Mouse (Mus musculus): ENCODE measurements at regions not wholly inside any gene's neighbourhood (a gene's known extent, or its start where the extent isn't known, plus 50 kb on each side); places are given as distances from the start of the nearest gene placed in this dataset.
"Not testable (repeated sequence)": the region's sequence is repeated elsewhere in the genome, so short reads cannot be mapped to it uniquely, and the experiment has no call there.

- TF ChIP-seq CTCF (IDR thresholded peaks at IDR 0.05; ENCODE audit: low read depth, low read length) (no peak), POLR2A (IDR thresholded peaks at IDR 0.05; ENCODE audit: borderline replicate concordance, low read depth, low read length) (no peak)
- H3K4me1 ChIP-seq (ENCODE audit: control insufficient read depth, insufficient read depth, low read length) = no peaks in the 10 kb centered on the region
- no peak overlapping the region for H3K4me3 ChIP-seq (ENCODE audit: insufficient read depth, low read length)
- no peak overlapping the region for H3K27ac ChIP-seq (ENCODE audit: insufficient read depth, low read depth, low read length)
Measured at GRCm38 (mm10) chr17:16395193-16395612, 564.4 kb upstream of the Rgmb start.

GRCm38 (mm10) chr17:16374855-16375221 lies 544.0 kb upstream of the Rgmb start:
- H3K4me1 ChIP-seq (ENCODE audit: control insufficient read depth, insufficient read depth, low read length); H3K27ac ChIP-seq (ENCODE audit: insufficient read depth, low read depth, low read length); H3K4me3 ChIP-seq (ENCODE audit: insufficient read depth, low read length): not testable (repeated sequence)

GRCm38 (mm10) chr17:16374119-16374854 lies 543.4 kb upstream of the Rgmb start:
- H3K27ac ChIP-seq (ENCODE audit: insufficient read depth, low read depth, low read length); H3K4me3 ChIP-seq (ENCODE audit: insufficient read depth, low read length); H3K4me1 ChIP-seq (ENCODE audit: control insufficient read depth, insufficient read depth, low read length): not testable (repeated sequence)

GRCm38 (mm10) chr17:16372976-16373375 lies 542.1 kb upstream of the Rgmb start:
- no peak for TF ChIP-seq POLR2A (IDR thresholded peaks at IDR 0.05; ENCODE audit: borderline replicate concordance, low read depth, low read length)
- TF ChIP-seq CTCF (IDR thresholded peaks at IDR 0.05; ENCODE audit: low read depth, low read length) = no peak
- Histone ChIP-seq H3K4me3 (ENCODE audit: insufficient read depth, low read length) (no peak overlapping the region), H3K4me1 (ENCODE audit: control insufficient read depth, insufficient read depth, low read length) (no peaks in the 10 kb centered on the region), H3K27ac (ENCODE audit: insufficient read depth, low read depth, low read length) (no peak overlapping the region)

DNA sequence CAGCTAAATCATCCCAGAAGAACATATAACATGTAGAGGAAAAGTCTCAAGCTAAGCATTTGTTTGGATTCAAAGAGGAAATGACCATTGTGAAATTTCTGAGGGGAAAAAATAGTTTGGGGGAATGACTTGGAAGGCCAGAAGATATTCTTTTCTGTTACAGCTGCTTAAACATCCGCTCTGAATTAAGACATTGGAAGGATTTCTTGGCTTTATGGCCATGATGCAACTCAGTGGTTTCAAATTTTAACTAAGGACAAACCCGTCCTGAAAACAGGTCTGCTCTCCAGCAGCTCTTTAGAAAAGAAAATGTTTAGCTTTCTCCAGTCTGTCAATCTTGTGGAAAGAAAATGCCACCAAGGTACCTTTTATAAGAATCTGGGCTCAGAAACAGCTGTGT lies 513.2 kb upstream of the Rgmb start:
- Histone ChIP-seq H3K4me3 (ENCODE audit: insufficient read depth, low read length) (no peak overlapping the region), H3K27ac (ENCODE audit: insufficient read depth, low read depth, low read length) (peak overlapping the region; percentile 91), H3K4me1 (ENCODE audit: control insufficient read depth, insufficient read depth, low read length) (peaks cover 24% of the 10 kb centered on the region)
- TF ChIP-seq POLR2A (IDR thresholded peaks at IDR 0.05; ENCODE audit: borderline replicate concordance, low read depth, low read length) (no peak), CTCF (IDR thresholded peaks at IDR 0.05; ENCODE audit: low read depth, low read length) (no peak)

GRCm38 (mm10) chr17:16342785-16343184 lies 511.9 kb upstream of the Rgmb start:
- Histone ChIP-seq H3K4me1 (ENCODE audit: control insufficient read depth, insufficient read depth, low read length) (peaks cover 24% of the 10 kb centered on the region), H3K27ac (ENCODE audit: insufficient read depth, low read depth, low read length) (peak overlapping the region; percentile 47; the same call in 1 of the 2 replicates)
- TF ChIP-seq CTCF (IDR thresholded peaks at IDR 0.05; ENCODE audit: low read depth, low read length) = no peak
- no peak for TF ChIP-seq POLR2A (IDR thresholded peaks at IDR 0.05; ENCODE audit: borderline replicate concordance, low read depth, low read length)

GRCm38 (mm10) chr17:16339720-16340470 lies 509.1 kb upstream of the Rgmb start:
- H3K4me1 ChIP-seq (ENCODE audit: control insufficient read depth, insufficient read depth, low read length) = peaks cover 24% of the 10 kb centered on the region
- H3K27ac ChIP-seq (ENCODE audit: insufficient read depth, low read depth, low read length) = no peak overlapping the region
- H3K4me3 ChIP-seq (ENCODE audit: insufficient read depth, low read length) = no peak overlapping the region
- no peak for TF ChIP-seq CTCF (IDR thresholded peaks at IDR 0.05; ENCODE audit: low read depth, low read length)
- TF ChIP-seq POLR2A (IDR thresholded peaks at IDR 0.05; ENCODE audit: borderline replicate concordance, low read depth, low read length) = no peak

More at GRCm38 (mm10) chr17:16342785-16343184, 511.9 kb upstream of the Rgmb start:
- no peak overlapping the region for H3K4me3 ChIP-seq (ENCODE audit: insufficient read depth, low read length)

DNA sequence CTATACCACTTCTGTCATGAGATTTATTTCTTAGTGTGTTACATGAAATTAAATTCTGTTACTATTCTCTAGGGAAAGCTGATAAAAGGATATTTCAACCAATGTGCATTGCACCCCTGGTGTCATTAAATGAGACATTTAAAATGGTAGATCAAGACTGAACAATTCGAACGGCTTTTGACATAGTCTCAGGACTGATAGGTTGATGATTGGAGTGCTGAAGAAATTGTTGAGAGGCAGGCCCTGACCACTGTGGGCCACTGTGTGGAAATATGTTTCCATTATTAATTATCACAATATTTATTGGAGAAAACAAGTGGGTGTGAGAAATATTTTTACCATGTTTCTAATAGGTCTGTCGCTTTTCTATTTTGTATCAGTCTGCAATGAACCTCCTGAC lies 481.1 kb upstream of the Rgmb start:
- Histone ChIP-seq H3K27ac (ENCODE audit: insufficient read depth, low read depth, low read length) (no peak overlapping the region), H3K4me1 (ENCODE audit: control insufficient read depth, insufficient read depth, low read length) (no peaks in the 10 kb centered on the region), H3K4me3 (ENCODE audit: insufficient read depth, low read length) (no peak overlapping the region)
- TF ChIP-seq CTCF (IDR thresholded peaks at IDR 0.05; ENCODE audit: low read depth, low read length) (no peak), POLR2A (IDR thresholded peaks at IDR 0.05; ENCODE audit: borderline replicate concordance, low read depth, low read length) (no peak)

DNA sequence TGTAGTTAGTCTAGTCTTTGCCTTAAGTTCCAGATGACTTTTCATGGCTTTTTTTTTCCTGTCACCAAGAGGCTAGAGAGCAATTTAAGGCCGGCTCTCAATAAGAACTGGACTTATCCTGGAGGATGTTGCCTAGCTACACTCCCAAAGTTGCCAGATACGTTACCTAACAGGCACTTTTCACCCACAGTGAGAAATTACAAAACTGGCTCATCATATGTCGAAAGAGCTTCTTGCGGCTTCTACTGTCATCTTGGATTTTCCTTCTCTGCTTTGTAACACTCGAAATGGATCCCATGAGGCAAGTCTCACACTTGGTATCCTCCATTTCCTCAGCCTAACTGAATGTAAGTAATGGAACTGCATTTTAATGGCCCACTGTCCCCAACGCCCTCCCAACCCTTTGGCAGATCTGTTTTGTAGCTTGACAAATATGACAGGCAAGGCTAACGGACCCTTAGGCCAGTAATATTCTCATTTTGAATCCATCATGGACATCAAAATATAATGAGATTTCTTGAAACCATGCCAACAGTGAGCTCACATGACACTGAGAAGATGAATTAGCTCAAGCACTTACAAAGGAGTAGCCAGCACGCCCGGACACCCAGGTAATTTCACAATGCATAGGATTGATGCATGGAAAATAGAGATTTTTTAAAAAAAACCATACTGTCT lies 480.5 kb upstream of the Rgmb start:
- Histone ChIP-seq H3K4me1 (ENCODE audit: control insufficient read depth, insufficient read depth, low read length) (no peaks in the 10 kb centered on the region), H3K27ac (ENCODE audit: insufficient read depth, low read depth, low read length) (no peak overlapping the region), H3K4me3 (ENCODE audit: insufficient read depth, low read length) (no peak overlapping the region)
- TF ChIP-seq CTCF (IDR thresholded peaks at IDR 0.05; ENCODE audit: low read depth, low read length) = no peak
- no peak for TF ChIP-seq POLR2A (IDR thresholded peaks at IDR 0.05; ENCODE audit: borderline replicate concordance, low read depth, low read length)

DNA sequence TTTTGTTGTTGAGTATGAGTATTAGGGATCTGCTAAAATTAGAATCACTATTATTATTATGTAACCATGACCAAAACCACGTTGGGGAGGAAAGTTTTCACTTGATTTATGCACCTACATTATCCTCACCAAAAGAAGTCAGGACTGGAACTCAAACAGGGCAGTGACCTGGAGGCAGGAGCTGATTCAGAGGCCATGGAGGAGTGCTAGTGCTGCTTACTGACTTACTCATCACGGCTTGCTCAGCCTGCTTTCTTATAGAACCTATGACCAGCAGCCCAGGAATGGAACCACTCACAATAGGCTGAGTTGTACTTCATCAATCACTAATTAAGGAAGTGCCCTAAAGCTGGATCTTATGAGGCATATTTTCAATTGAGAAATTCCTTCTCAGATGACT lies 470.9 kb upstream of the Rgmb start:
- no peak overlapping the region for H3K4me3 ChIP-seq (ENCODE audit: insufficient read depth, low read length)
- TF ChIP-seq CTCF (IDR thresholded peaks at IDR 0.05; ENCODE audit: low read depth, low read length) (no peak), POLR2A (IDR thresholded peaks at IDR 0.05; ENCODE audit: borderline replicate concordance, low read depth, low read length) (no peak)

More for the DNA sequence above, 470.9 kb upstream of the Rgmb start:
- Histone ChIP-seq H3K27ac (ENCODE audit: insufficient read depth, low read depth, low read length) (no peak overlapping the region), H3K4me1 (ENCODE audit: control insufficient read depth, insufficient read depth, low read length) (peaks cover 2% of the 10 kb centered on the region)
